Mouse (Mus musculus) G1E (cell line): Measurements from ENCODE around the gene Rps6kc1.

ENCODE experiments used
- CTCF ChIP-seq: IDR thresholded peaks from 2 replicates; pipeline ENCODE4 v1.5.1; 2012; ENCODE audit warnings: low read depth, low read length, inconsistent platforms, mixed read lengths
- GATA1 ChIP-seq: IDR thresholded peaks from 2 replicates; pipeline ENCODE4 v1.6.1; 2012; ENCODE audit warnings: borderline replicate concordance, low read length, inconsistent platforms, mixed read lengths
- GATA2 ChIP-seq: IDR thresholded peaks from 2 replicates; pipeline ENCODE4 v1.6.1; 2012; ENCODE audit warnings: low read depth, low read length, inconsistent platforms, borderline replicate concordance

GRCm38 (mm10) chr1:190777660-190778059 is 133.9 kb downstream of the Rps6kc1 start:
- TF ChIP-seq CTCF (no peak), GATA2 (no peak), GATA1 (no peak)
